Mouse (Mus musculus): ENCODE measurements around the gene Opcml. TPM values are rescaled to one million over a fixed set of nuclear protein-coding genes. Genes with fewer than 3 reads are reported as not detected.
A peak's percentile ranks its signal among the peaks of the same experiment; 100 is the strongest.

The Opcml gene
- polyA plus RNA-seq, 1 experiment = 0.83 TPM

GRCm38 (mm10) chr9:28705796-28706195 is 915.2 kb downstream of the Opcml start:
- TF ChIP-seq POLR2A (IDR thresholded peaks at IDR 0.05; ENCODE audit: low read depth, low read length) = no peak
- no peak for TF ChIP-seq CTCF (IDR thresholded peaks at IDR 0.05; ENCODE audit: borderline replicate concordance, insufficient read depth, low read length)
- H3K27ac ChIP-seq (ENCODE audit: insufficient read depth, low read length) = no peak overlapping the region
- no peaks in the 10 kb centered on the region for H3K4me1 ChIP-seq (ENCODE audit: control insufficient read depth, insufficient read depth, low read length)
- no peak overlapping the region for H3K4me3 ChIP-seq (ENCODE audit: insufficient read depth, low read length)

GRCm38 (mm10) chr9:28714544-28714943 is 924.0 kb downstream of the Opcml start:
- Histone ChIP-seq H3K4me1 (ENCODE audit: control insufficient read depth, insufficient read depth, low read length) (no peaks in the 10 kb centered on the region), H3K4me3 (ENCODE audit: insufficient read depth, low read length) (no peak overlapping the region), H3K27ac (ENCODE audit: insufficient read depth, low read length) (no peak overlapping the region)
- no peak for TF ChIP-seq POLR2A (IDR thresholded peaks at IDR 0.05; ENCODE audit: low read depth, low read length)
- no peak for TF ChIP-seq CTCF (IDR thresholded peaks at IDR 0.05; ENCODE audit: borderline replicate concordance, insufficient read depth, low read length)

GRCm38 (mm10) chr9:28720186-28720585 is 929.6 kb downstream of the Opcml start:
- H3K27ac ChIP-seq (ENCODE audit: insufficient read depth, low read length) = no peak overlapping the region
- no peaks in the 10 kb centered on the region for H3K4me1 ChIP-seq (ENCODE audit: control insufficient read depth, insufficient read depth, low read length)
- TF ChIP-seq POLR2A (IDR thresholded peaks at IDR 0.05; ENCODE audit: low read depth, low read length) (no peak), CTCF (IDR thresholded peaks at IDR 0.05; ENCODE audit: borderline replicate concordance, insufficient read depth, low read length) (no peak)
- H3K4me3 ChIP-seq (ENCODE audit: insufficient read depth, low read length) = no peak overlapping the region

GRCm38 (mm10) chr9:28731811-28732602 is 941.4 kb downstream of the Opcml start:
- no peak for TF ChIP-seq POLR2A (IDR thresholded peaks at IDR 0.05; ENCODE audit: low read depth, low read length)
- no peak for TF ChIP-seq CTCF (IDR thresholded peaks at IDR 0.05; ENCODE audit: borderline replicate concordance, insufficient read depth, low read length)
- Histone ChIP-seq H3K4me1 (ENCODE audit: control insufficient read depth, insufficient read depth, low read length) (no peaks in the 10 kb centered on the region), H3K4me3 (ENCODE audit: insufficient read depth, low read length) (no peak overlapping the region), H3K27ac (ENCODE audit: insufficient read depth, low read length) (no peak overlapping the region)

- TF ChIP-seq POLR2A (IDR thresholded peaks at IDR 0.05; ENCODE audit: low read depth, low read length) = no peak
- TF ChIP-seq CTCF (IDR thresholded peaks at IDR 0.05; ENCODE audit: borderline replicate concordance, insufficient read depth, low read length) = no peak
- H3K4me3 ChIP-seq (ENCODE audit: insufficient read depth, low read length) = no peak overlapping the region
- H3K4me1 ChIP-seq (ENCODE audit: control insufficient read depth, insufficient read depth, low read length) = no peaks in the 10 kb centered on the region
- H3K27ac ChIP-seq (ENCODE audit: insufficient read depth, low read length) = no peak overlapping the region
These were observed 947.4 kb downstream of the Opcml start for GRCm38 (mm10) chr9:28737955-28738354.

GRCm38 (mm10) chr9:28738451-28738860 is 947.9 kb downstream of the Opcml start:
- Histone ChIP-seq H3K4me1 (ENCODE audit: control insufficient read depth, insufficient read depth, low read length) (no peaks in the 10 kb centered on the region), H3K4me3 (ENCODE audit: insufficient read depth, low read length) (no peak overlapping the region), H3K27ac (ENCODE audit: insufficient read depth, low read length) (no peak overlapping the region)
- TF ChIP-seq POLR2A (IDR thresholded peaks at IDR 0.05; ENCODE audit: low read depth, low read length) = no peak
- TF ChIP-seq CTCF (IDR thresholded peaks at IDR 0.05; ENCODE audit: borderline replicate concordance, insufficient read depth, low read length) = no peak

GRCm38 (mm10) chr9:28744771-28745170 is 954.2 kb downstream of the Opcml start:
- H3K27ac ChIP-seq (ENCODE audit: insufficient read depth, low read length) = no peak overlapping the region
- H3K4me3 ChIP-seq (ENCODE audit: insufficient read depth, low read length) = no peak overlapping the region
- TF ChIP-seq POLR2A (IDR thresholded peaks at IDR 0.05; ENCODE audit: low read depth, low read length) (no peak), CTCF (IDR thresholded peaks at IDR 0.05; ENCODE audit: borderline replicate concordance, insufficient read depth, low read length) (no peak)
- H3K4me1 ChIP-seq (ENCODE audit: control insufficient read depth, insufficient read depth, low read length) = no peaks in the 10 kb centered on the region

GRCm38 (mm10) chr9:28748902-28749301 is 958.3 kb downstream of the Opcml start:
- no peaks in the 10 kb centered on the region for H3K4me1 ChIP-seq (ENCODE audit: control insufficient read depth, insufficient read depth, low read length)
- no peak overlapping the region for H3K27ac ChIP-seq (ENCODE audit: insufficient read depth, low read length)
- TF ChIP-seq POLR2A (IDR thresholded peaks at IDR 0.05; ENCODE audit: low read depth, low read length) (no peak), CTCF (IDR thresholded peaks at IDR 0.05; ENCODE audit: borderline replicate concordance, insufficient read depth, low read length) (peak; percentile 37; the same call in 1 of the 2 replicates)
- H3K4me3 ChIP-seq (ENCODE audit: insufficient read depth, low read length) = no peak overlapping the region

- Histone ChIP-seq H3K27ac (ENCODE audit: insufficient read depth, low read length) (no peak overlapping the region), H3K4me1 (ENCODE audit: control insufficient read depth, insufficient read depth, low read length) (no peaks in the 10 kb centered on the region), H3K4me3 (ENCODE audit: insufficient read depth, low read length) (no peak overlapping the region)
- TF ChIP-seq POLR2A (IDR thresholded peaks at IDR 0.05; ENCODE audit: low read depth, low read length) = no peak
- no peak for TF ChIP-seq CTCF (IDR thresholded peaks at IDR 0.05; ENCODE audit: borderline replicate concordance, insufficient read depth, low read length)
These were observed 962.3 kb downstream of the Opcml start for GRCm38 (mm10) chr9:28752908-28753307.

- TF ChIP-seq POLR2A (IDR thresholded peaks at IDR 0.05; ENCODE audit: low read depth, low read length) (no peak), CTCF (IDR thresholded peaks at IDR 0.05; ENCODE audit: borderline replicate concordance, insufficient read depth, low read length) (no peak)
- Histone ChIP-seq H3K4me3 (ENCODE audit: insufficient read depth, low read length) (no peak overlapping the region), H3K27ac (ENCODE audit: insufficient read depth, low read length) (no peak overlapping the region; the same call in 1 of the 2 replicates), H3K4me1 (ENCODE audit: control insufficient read depth, insufficient read depth, low read length) (no peaks in the 10 kb centered on the region)
These were observed 966.4 kb downstream of the Opcml start for GRCm38 (mm10) chr9:28756841-28757451.

All from embryonic fibroblast, embryonic 13.5 days (primary cell).